Mouse (Mus musculus) bone marrow, adult 2 months (tissue): Measurements from ENCODE around the gene Barhl2.

Experiments used
- CTCF ChIP-seq: fragments of 200-500 bp; IDR thresholded peaks from 2 replicates; pipeline ENCODE4 v1.5.1; 2011; ENCODE audit warnings: low read length, control low read depth; ENCODE audit not compliant: control insufficient read depth, insufficient read depth
- POLR2A ChIP-seq: fragments of 200-500 bp; IDR thresholded peaks from 2 replicates; pipeline ENCODE4 v1.6.1; 2011; ENCODE audit warnings: low read depth, mild to moderate bottlenecking, control low read depth, low read length, borderline replicate concordance; ENCODE audit not compliant: control insufficient read depth

DNA sequence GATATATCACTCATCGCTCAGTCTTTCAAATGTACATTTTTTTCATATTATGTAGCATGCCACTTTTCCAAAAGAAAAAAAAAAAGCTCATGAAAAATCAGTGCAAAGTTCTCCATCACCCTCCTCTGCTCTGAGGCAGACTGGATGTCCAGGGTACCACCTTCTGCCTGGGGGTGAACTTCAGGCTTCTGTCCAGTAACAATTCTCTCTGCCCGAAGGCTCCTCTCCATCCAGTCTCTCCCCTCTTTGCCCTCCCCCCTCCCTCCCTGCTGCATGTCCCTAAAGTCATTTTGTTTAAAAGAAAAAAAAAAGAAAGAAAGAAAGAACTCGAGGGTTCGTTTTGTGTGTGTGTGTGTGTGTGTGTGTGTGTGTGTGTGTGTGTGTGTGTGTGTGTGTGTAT lies 5.3 kb downstream of the Barhl2 start:
- TF ChIP-seq CTCF (no peak), POLR2A (no peak)
